Mouse (Mus musculus): Measurements from ENCODE around the gene Glo1. TPM values are rescaled to one million over a fixed set of nuclear protein-coding genes. Genes with fewer than 3 reads are reported as not detected.
A peak's percentile ranks its signal among the peaks of the same experiment; 100 is the strongest.
"Not testable (repeated sequence)": the region's sequence is repeated elsewhere in the genome, so short reads cannot be mapped to it uniquely, and the experiment has no call there.

Glo1 gene
- total RNA-seq (2021) = 100 to 1,000 TPM; 161 to 164 TPM
- long read RNA-seq, experiment 1, full-length matches to known transcripts = 516 of 545 reads
- long read RNA-seq, experiment 1, partial matches to known transcripts = 17 of 545 reads
- long read RNA-seq, experiment 1, other reads (novel, unspliced or antisense) = 12 of 545 reads
- long read RNA-seq, experiment 2, full-length matches to known transcripts = 407 of 430 reads
- long read RNA-seq, experiment 2, partial matches to known transcripts = 11 of 430 reads
- long read RNA-seq, experiment 2, other reads (novel, unspliced or antisense) = 12 of 430 reads

GRCm38 (mm10) chr17:30626719-30627118 is at the start of gene Glo1:
Gene Glo1, minus strand, starts transcription at chr17:30626871.
- not testable (repeated sequence) for DNase-seq (ENCODE audit: low spot score)

GRCm38 (mm10) chr17:30675021-30675740 is 48.5 kb upstream of the Glo1 start:
- DNase-seq (ENCODE audit: low spot score) = no peak

GRCm38 (mm10) chr17:30673023-30673422 is 46.4 kb upstream of the Glo1 start:
- no peak for DNase-seq (ENCODE audit: low spot score)

GRCm38 (mm10) chr17:30672556-30672955 is 45.9 kb upstream of the Glo1 start:
- no peak for DNase-seq (ENCODE audit: low spot score)

- DNase-seq (ENCODE audit: low spot score) = no peak
Observed at GRCm38 (mm10) chr17:30664856-30665255, 38.2 kb upstream of the Glo1 start.

- DNase-seq (ENCODE audit: low spot score) = no peak
Observed at GRCm38 (mm10) chr17:30663170-30663569, 36.5 kb upstream of the Glo1 start.

- DNase-seq (ENCODE audit: low spot score) = no peak
Observed at GRCm38 (mm10) chr17:30662131-30662530, 35.5 kb upstream of the Glo1 start.

GRCm38 (mm10) chr17:30658152-30658544 is 31.5 kb upstream of the Glo1 start:
- DNase-seq (ENCODE audit: low spot score) = peak; percentile 14

- no peak for DNase-seq (ENCODE audit: low spot score)
Observed at GRCm38 (mm10) chr17:30657530-30658151, 31.0 kb upstream of the Glo1 start.

- DNase-seq (ENCODE audit: low spot score) = no peak
Observed at GRCm38 (mm10) chr17:30653010-30653409, 26.3 kb upstream of the Glo1 start.

GRCm38 (mm10) chr17:30648770-30649169 is 22.1 kb upstream of the Glo1 start:
- no peak for DNase-seq (ENCODE audit: low spot score)

- no peak for DNase-seq (ENCODE audit: low spot score)
Observed at GRCm38 (mm10) chr17:30640896-30641295, 14.2 kb upstream of the Glo1 start.

GRCm38 (mm10) chr17:30638996-30639395 is 12.3 kb upstream of the Glo1 start:
- DNase-seq (ENCODE audit: low spot score) = no peak

- DNase-seq (ENCODE audit: low spot score) = no peak
Observed at GRCm38 (mm10) chr17:30637714-30638113, 11.0 kb upstream of the Glo1 start.

- DNase-seq (ENCODE audit: low spot score) = no peak
Observed at GRCm38 (mm10) chr17:30635367-30635766, 8.7 kb upstream of the Glo1 start.

GRCm38 (mm10) chr17:30624132-30624531 is 2.5 kb downstream of the Glo1 start, which contains the start of gene Dnah8:
Gene Dnah8, plus strand, starts transcription at chr17:30624354.
- DNase-seq (ENCODE audit: low spot score) = not testable (repeated sequence)

- DNase-seq (ENCODE audit: low spot score) = no peak
Observed at GRCm38 (mm10) chr17:30623200-30623599, 3.5 kb downstream of the Glo1 start.

GRCm38 (mm10) chr17:30621450-30621849 is 5.2 kb downstream of the Glo1 start:
- no peak for DNase-seq (ENCODE audit: low spot score)

- no peak for DNase-seq (ENCODE audit: low spot score)
Observed at GRCm38 (mm10) chr17:30620548-30620947, 6.1 kb downstream of the Glo1 start.

GRCm38 (mm10) chr17:30619153-30619552 is 7.5 kb downstream of the Glo1 start:
- no peak for DNase-seq (ENCODE audit: low spot score)

GRCm38 (mm10) chr17:30618136-30618891 is 8.4 kb downstream of the Glo1 start:
- no peak for DNase-seq (ENCODE audit: low spot score)

GRCm38 (mm10) chr17:30616203-30616602 is 10.5 kb downstream of the Glo1 start:
- no peak for DNase-seq (ENCODE audit: low spot score)

Data from gastrocnemius, adult 18-20 months (tissue).